In genomic region chr17:10397336-10397735, GRCm38 (mm10) we compare ENCODE assay signal across 17 mouse cellular contexts.
A peak's percentile ranks its signal among the peaks of the same experiment; 100 is the strongest.
DNase-seq lines count a peak whose midpoint lies in the region; ATAC-seq and TF ChIP-seq lines count a peak whose summit lies in the region.
"Had no signal": no experiment of that assay in that cellular context is flagged by ENCODE, and none has a peak within 500 bp of the region (broad histone marks: within the 10 kb centered on the region; RNA-seq: fewer than 3 reads in every experiment).

No protein-coding gene starts in this region.

- ATAC-seq in limb, embryonic 11.5 days (ENCODE audit: insufficient number of reproducible peaks, low FRiP score, low TSS enrichment, low read depth) = no peak
- 0 out of 2 replicates have a peak, but pooled peaks have one; percentile 30 for ATAC-seq in neural tube, embryonic 15.5 days (ENCODE audit: low FRiP score)
- ATAC-seq: liver, embryonic 12.5 days; Patski had no signal

- 61% methylated on average over 11 of the region's 11 CpGs for WGBS in heart, adult 2 months
- 47% methylated on average over 11 of the region's 11 CpGs for WGBS in limb, embryonic 11.5 days
- WGBS in neural tube, embryonic 15.5 days = 31% methylated on average over 11 of the region's 11 CpGs
- 58% methylated on average over 11 of the region's 11 CpGs for WGBS in kidney, adult 2 months

- no peaks in the 10 kb centered on the region for H3K9me3 ChIP-seq in limb, embryonic 11.5 days (ENCODE audit: control insufficient read depth, low read length)
- H3K9me3 ChIP-seq in neural tube, embryonic 15.5 days (replicated peaks) = no peaks in the 10 kb centered on the region
- H3K9me3 ChIP-seq: embryonic facial prominence, embryonic 12.5 days; intestine, embryonic 15.5 days; liver, embryonic 12.5 days had no signal

- intact Hi-C loops in heart, adult 2 months (cut with DNase I) = no loop called here

- no peak overlapping the region for H3K9ac ChIP-seq in heart, adult 2 months (ENCODE audit: low read depth, low read length)
- H3K9ac ChIP-seq in limb, embryonic 11.5 days (ENCODE audit: low read length) = no peak overlapping the region
- no peak overlapping the region for H3K9ac ChIP-seq in neural tube, embryonic 15.5 days (replicated peaks)
- H3K9ac ChIP-seq: embryonic facial prominence, embryonic 12.5 days; intestine, embryonic 15.5 days; liver, embryonic 12.5 days had no signal

- no peak for DNase-seq in heart, adult 2 months
- no peak for DNase-seq in heart, adult 11 months
- DNase-seq in layer of hippocampus, adult 2 months (ENCODE audit: low spot score in 2 of 2) = peak in 1 of 2 experiments; percentile 8
- DNase-seq in layer of hippocampus, adult 8-10 months (ENCODE audit: low spot score in 2 of 2) = no peak
- no peak for DNase-seq in limb, embryonic 11.5 days (ENCODE audit: low spot score)
- DNase-seq in kidney, adult 2 months = no peak
- DNase-seq in urinary bladder, postnatal 25 days (ENCODE audit: low spot score) = no peak
- DNase-seq: adrenal gland, postnatal 10 days; cerebellum, adult 11-12 months; layer of hippocampus, adult 9-11 months; lung, postnatal 36 days; retina, postnatal 1 day had no signal

- no peaks in the 10 kb centered on the region for H3K36me3 ChIP-seq in heart, adult 2 months (ENCODE audit: control insufficient read depth, insufficient read depth, low read length)
- no peaks in the 10 kb centered on the region for H3K36me3 ChIP-seq in limb, embryonic 11.5 days (ENCODE audit: control insufficient read depth, insufficient read depth, low read length)
- no peaks in the 10 kb centered on the region for H3K36me3 ChIP-seq in neural tube, embryonic 15.5 days
- no peaks in the 10 kb centered on the region for H3K36me3 ChIP-seq in kidney, adult 2 months (ENCODE audit: control insufficient read depth, insufficient read depth, low read length)
- H3K36me3 ChIP-seq: embryonic facial prominence, embryonic 12.5 days; intestine, embryonic 15.5 days; liver, embryonic 12.5 days had no signal

- H3K4me3 ChIP-seq in heart, adult 2 months = no peak overlapping the region
- H3K4me3 ChIP-seq in layer of hippocampus, adult 2 months = no peak overlapping the region
- H3K4me3 ChIP-seq in limb, embryonic 11.5 days (ENCODE audit: low read depth, low read length) = no peak overlapping the region
- H3K4me3 ChIP-seq in neural tube, embryonic 15.5 days (replicated peaks) = no peak overlapping the region
- no peak overlapping the region for H3K4me3 ChIP-seq in kidney, adult 2 months (ENCODE audit: insufficient read depth, low read depth, low read length)
- H3K4me3 ChIP-seq: embryonic facial prominence, embryonic 12.5 days; intestine, embryonic 15.5 days; liver, embryonic 12.5 days had no signal

- H3K27me3 ChIP-seq in heart, adult 2 months (ENCODE audit: control insufficient read depth, insufficient read depth, low read length) = no peaks in the 10 kb centered on the region
- H3K27me3 ChIP-seq in limb, embryonic 11.5 days (ENCODE audit: control insufficient read depth, insufficient read depth, low read length) = no peaks in the 10 kb centered on the region
- 0 out of 2 replicates have a peak, but pooled peaks cover 3% of the 10 kb centered on the region for H3K27me3 ChIP-seq in neural tube, embryonic 15.5 days (replicated peaks)
- no peaks in the 10 kb centered on the region for H3K27me3 ChIP-seq in kidney, adult 2 months (replicated peaks; ENCODE audit: control insufficient read depth, insufficient read depth, low read length)
- H3K27me3 ChIP-seq: embryonic facial prominence, embryonic 12.5 days; intestine, embryonic 15.5 days; liver, embryonic 12.5 days; Patski had no signal

- TF ChIP-seq CTCF in heart, adult 2 months (IDR thresholded peaks at IDR 0.05) = no peak
- TF ChIP-seq CTCF in layer of hippocampus, adult 2 months (conservative IDR thresholded peaks at IDR 0.05) = no peak
- no peak for TF ChIP-seq CTCF in kidney, adult 2 months (conservative IDR thresholded peaks at IDR 0.05; ENCODE audit: insufficient read depth, insufficient read length, low read depth, low read length)

- H3K79me2 ChIP-seq in heart, adult 2 months (replicated peaks; ENCODE audit: control insufficient read depth, insufficient read depth, low read length) = no peaks in the 10 kb centered on the region

- no peak for TF ChIP-seq EP300 in heart, adult 2 months (IDR thresholded peaks at IDR 0.05; ENCODE audit: insufficient read depth, low read depth, low read length)

- peak overlapping the region; percentile 26; the same call in 1 of the 2 replicates for H3K27ac ChIP-seq in heart, adult 2 months
- H3K27ac ChIP-seq in layer of hippocampus, adult 2 months = peak overlapping the region; percentile 91
- 0 out of 2 replicates have a peak overlapping the region, but pooled peaks have one; percentile 8 for H3K27ac ChIP-seq in limb, embryonic 11.5 days (replicated peaks; ENCODE audit: low read depth, low read length)
- H3K27ac ChIP-seq in neural tube, embryonic 15.5 days (replicated peaks) = peak overlapping the region; percentile 76
- H3K27ac ChIP-seq in kidney, adult 2 months (ENCODE audit: insufficient read depth, low read depth, low read length) = no peak overlapping the region
- H3K27ac ChIP-seq: intestine, embryonic 15.5 days; liver, embryonic 12.5 days had no signal

- H3K4me2 ChIP-seq in limb, embryonic 11.5 days (ENCODE audit: low read depth, severe bottlenecking) = no peak overlapping the region
- H3K4me2 ChIP-seq in neural tube, embryonic 15.5 days = no peak overlapping the region
- H3K4me2 ChIP-seq: embryonic facial prominence, embryonic 12.5 days; intestine, embryonic 15.5 days; liver, embryonic 12.5 days had no signal

- TF ChIP-seq POLR2A in heart, adult 2 months (IDR thresholded peaks at IDR 0.05; ENCODE audit: insufficient read depth, low read depth, low read length) = no peak
- no peak for TF ChIP-seq POLR2A in kidney, adult 2 months (IDR thresholded peaks at IDR 0.05; ENCODE audit: low read depth, low read length)

- peaks cover 3% of the 10 kb centered on the region for H3K4me1 ChIP-seq in heart, adult 2 months (ENCODE audit: control insufficient read depth, insufficient read depth, low read length)
- peaks cover 24% of the 10 kb centered on the region for H3K4me1 ChIP-seq in limb, embryonic 11.5 days (ENCODE audit: control insufficient read depth, insufficient read depth, low read length)
- peaks cover 42% of the 10 kb centered on the region for H3K4me1 ChIP-seq in neural tube, embryonic 15.5 days
- no peaks in the 10 kb centered on the region; the same call in 1 of the 2 replicates for H3K4me1 ChIP-seq in kidney, adult 2 months (ENCODE audit: control insufficient read depth, insufficient read depth, low read length)
